Mouse (Mus musculus): ENCODE measurements at regions not wholly inside any gene's neighbourhood (a gene's known extent, or its start where the extent isn't known, plus 50 kb on each side); places are given as distances from the start of the nearest gene placed in this dataset.
A peak's percentile ranks its signal among the peaks of the same experiment; 100 is the strongest.

GRCm38 (mm10) chr4:142464066-142464465, 224.9 kb upstream of the Kazn start:
- DNase-seq, result no peak

- no peak for DNase-seq
Observed at GRCm38 (mm10) chr4:142460468-142461086, 221.4 kb upstream of the Kazn start.

- DNase-seq, result no peak
Observed at GRCm38 (mm10) chr4:142452614-142453013, 213.4 kb upstream of the Kazn start.

- no peak for DNase-seq
Observed at GRCm38 (mm10) chr4:142450884-142451283, 211.7 kb upstream of the Kazn start.

- no peak for DNase-seq
Observed at GRCm38 (mm10) chr4:142449713-142450112, 210.5 kb upstream of the Kazn start.

- DNase-seq, result no peak
Observed at GRCm38 (mm10) chr4:142449198-142449702, 210.0 kb upstream of the Kazn start.

- peak; percentile 12 for DNase-seq
Observed at GRCm38 (mm10) chr4:142447529-142447928, 208.3 kb upstream of the Kazn start.

- no peak for DNase-seq
Observed at GRCm38 (mm10) chr4:142441045-142441444, 201.8 kb upstream of the Kazn start.

GRCm38 (mm10) chr4:142439450-142440183, 200.4 kb upstream of the Kazn start:
- DNase-seq, result no peak

GRCm38 (mm10) chr4:142424596-142424995, 185.4 kb upstream of the Kazn start:
- DNase-seq, result peak; percentile 5

- no peak for DNase-seq
Observed at GRCm38 (mm10) chr4:142420427-142420826, 181.2 kb upstream of the Kazn start.

- no peak for DNase-seq
Observed at GRCm38 (mm10) chr4:142414874-142415273, 175.7 kb upstream of the Kazn start.

GRCm38 (mm10) chr4:142411792-142412191, 172.6 kb upstream of the Kazn start:
- DNase-seq, result no peak

GRCm38 (mm10) chr4:142410596-142411573, 171.7 kb upstream of the Kazn start:
- DNase-seq, result peak; percentile 43

GRCm38 (mm10) chr4:142397858-142398257, 158.7 kb upstream of the Kazn start:
- no peak for DNase-seq

GRCm38 (mm10) chr4:142392924-142393323, 153.7 kb upstream of the Kazn start:
- DNase-seq, result peak; percentile 50

GRCm38 (mm10) chr4:142390531-142391195, 151.5 kb upstream of the Kazn start:
- no peak for DNase-seq

- no peak for DNase-seq
Observed at GRCm38 (mm10) chr4:142388476-142388875, 149.3 kb upstream of the Kazn start.

GRCm38 (mm10) chr4:142381168-142381567, 142.0 kb upstream of the Kazn start:
- no peak for DNase-seq

- no peak for DNase-seq
Observed at GRCm38 (mm10) chr4:142378452-142378851, 139.3 kb upstream of the Kazn start.

GRCm38 (mm10) chr4:142367774-142368173, 128.6 kb upstream of the Kazn start:
- DNase-seq, result no peak

GRCm38 (mm10) chr4:142362071-142362470, 122.9 kb upstream of the Kazn start:
- DNase-seq, result no peak

Measured in heart, postnatal 4 days (tissue).